Mouse (Mus musculus) liver, embryonic 11.5 days (tissue): ENCODE measurements around the gene Fgfrl1. TPM values are rescaled to one million over a fixed set of nuclear protein-coding genes. Genes with fewer than 3 reads are reported as not detected.

Experiments used
- ATAC-seq: fragments of 200-750 bp; cut with Nextera tagmentation; replicated peaks from 2 replicates; pipeline ENCODE4 v1.8.0; 2017; ENCODE audit warnings: moderate number of reproducible peaks, mild to moderate bottlenecking, moderate TSS enrichment, moderate library complexity; ENCODE audit not compliant: low FRiP score
- DNase-seq: peaks from one replicate; pipeline ENCODE4 v3.0.0-alpha.2; 2017; ENCODE audit warnings: low spot score
- H3K27ac ChIP-seq: fragments of 300-500 bp; sonication (generic); 2 replicates; pipeline ENCODE4 v1.5.1; 2014; ENCODE audit warnings: mild to moderate bottlenecking, low read depth, low read length, control low read depth
- H3K27me3 ChIP-seq: fragments of 300-500 bp; sonication (generic); replicated peaks from 2 replicates; pipeline ENCODE4 v1.6.1; 2014; ENCODE audit warnings: low read length, mixed read lengths; ENCODE audit not compliant: control insufficient read depth, insufficient read depth
- H3K36me3 ChIP-seq: fragments of 300-500 bp; sonication (generic); 2 replicates; pipeline ENCODE4 v1.6.1; 2014; ENCODE audit warnings: mild to moderate bottlenecking, low read length, moderate library complexity, mixed read lengths; ENCODE audit not compliant: control insufficient read depth, insufficient read depth
- H3K4me1 ChIP-seq: fragments of 300-500 bp; sonication (generic); replicated peaks from 2 replicates; pipeline ENCODE4 v1.6.1; 2014; ENCODE audit warnings: low read length, mixed read lengths; ENCODE audit not compliant: control insufficient read depth, insufficient read depth
- H3K4me2 ChIP-seq: fragments of 300-500 bp; sonication (generic); 2 replicates; pipeline ENCODE4 v1.6.1; 2014; ENCODE audit warnings: mild to moderate bottlenecking, control low read depth, moderate library complexity
- H3K4me3 ChIP-seq: fragments of 300-500 bp; sonication (generic); 2 replicates; pipeline ENCODE4 v1.5.1; 2014; ENCODE audit warnings: low read depth, low read length, control low read depth
- H3K9ac ChIP-seq: fragments of 300-500 bp; sonication (generic); 2 replicates; pipeline ENCODE4 v1.6.1; 2014; ENCODE audit warnings: low read depth, low read length, control low read depth
- H3K9me3 ChIP-seq: fragments of 300-500 bp; sonication (generic); 2 replicates; pipeline ENCODE4 v1.6.1; 2016; ENCODE audit warnings: low read length, inconsistent platforms, mixed read lengths; ENCODE audit not compliant: control insufficient read depth
- WGBS: fragments of 180-500 bp; shearing (Covaris S2); extraction: QIAGEN DNeasy Blood & Tissue Kit; methylation state at CpG from one replicate; pipeline ENCODE4 v1.1.7; 2014; 5-methylcytosine and 5-hydroxymethylcytosine counted together
- polyA plus RNA-seq: library from polyadenylated mRNA; unstranded; fragments of >200 nt; fragmentation: Nextera tagmentation; extraction: Ambion mirVana; gene quantifications from 2 replicates; pipeline ENCODE4 v1.2.1, GENCODE M21; 2014

Gene Fgfrl1
- polyA plus RNA-seq, 1 experiment from 2014 or later: 21.3 TPM

- Histone ChIP-seq H3K9ac (peak overlapping the region; percentile 74), H3K4me3 (peak overlapping the region; percentile 61), H3K27ac (peak overlapping the region; percentile 69; the same call in 1 of the 2 replicates), H3K27me3 (no peaks in the 10 kb centered on the region), H3K36me3 (peaks cover 16% of the 10 kb centered on the region), H3K9me3 (no peaks in the 10 kb centered on the region), H3K4me1 (peaks cover 13% of the 10 kb centered on the region), H3K4me2 (peak overlapping the region; percentile 86)
- DNase-seq (no peak), ATAC-seq (no peak)
- 74% methylated on average over 9 of the region's 9 CpGs for WGBS
Measured at GRCm38 (mm10) chr5:108669986-108670385, 22.2 kb upstream of the Fgfrl1 start.

DNA sequence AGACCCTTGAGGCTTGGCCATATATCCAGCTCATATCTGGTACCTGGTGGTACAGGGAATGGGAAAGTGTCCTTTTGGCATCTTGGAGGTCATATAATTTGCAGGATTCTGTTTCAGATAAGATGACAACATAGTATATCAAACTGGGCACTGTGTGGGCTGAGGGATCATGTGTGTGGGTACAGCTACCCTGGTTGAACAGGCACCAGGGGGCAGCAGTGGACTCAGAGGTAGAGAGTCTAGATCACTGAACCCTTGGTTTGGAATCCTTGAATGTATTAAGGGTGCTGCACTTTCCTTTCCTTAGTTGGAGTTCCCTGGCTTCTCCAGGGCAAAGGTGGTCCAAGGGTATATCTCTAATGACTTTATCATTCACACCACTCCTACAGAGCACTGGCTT lies 21.4 kb upstream of the Fgfrl1 start:
- H3K4me3 ChIP-seq: no peak overlapping the region
- no peak overlapping the region for H3K9ac ChIP-seq
- no peaks in the 10 kb centered on the region for H3K9me3 ChIP-seq
- 0 out of 2 replicates have a peak overlapping the region, but pooled peaks have one; percentile 16 for H3K27ac ChIP-seq
- peak overlapping the region; percentile 9; the same call in 1 of the 2 replicates for H3K4me2 ChIP-seq
- ATAC-seq: peak; percentile 40
- no peaks in the 10 kb centered on the region for H3K27me3 ChIP-seq
- DNase-seq: no peak
- H3K36me3 ChIP-seq: peaks cover 16% of the 10 kb centered on the region
- H3K4me1 ChIP-seq: peaks cover 20% of the 10 kb centered on the region

- Histone ChIP-seq H3K4me1 (peaks cover 28% of the 10 kb centered on the region), H3K4me2 (no peak overlapping the region), H3K36me3 (peaks cover 16% of the 10 kb centered on the region), H3K4me3 (no peak overlapping the region), H3K9me3 (no peaks in the 10 kb centered on the region), H3K27me3 (no peaks in the 10 kb centered on the region), H3K9ac (no peak overlapping the region), H3K27ac (no peak overlapping the region)
- WGBS: 94% methylated on average over 12 of the region's 12 CpGs
- ATAC-seq (no peak), DNase-seq (no peak)
Measured at GRCm38 (mm10) chr5:108671757-108672156, 20.4 kb upstream of the Fgfrl1 start.

DNA sequence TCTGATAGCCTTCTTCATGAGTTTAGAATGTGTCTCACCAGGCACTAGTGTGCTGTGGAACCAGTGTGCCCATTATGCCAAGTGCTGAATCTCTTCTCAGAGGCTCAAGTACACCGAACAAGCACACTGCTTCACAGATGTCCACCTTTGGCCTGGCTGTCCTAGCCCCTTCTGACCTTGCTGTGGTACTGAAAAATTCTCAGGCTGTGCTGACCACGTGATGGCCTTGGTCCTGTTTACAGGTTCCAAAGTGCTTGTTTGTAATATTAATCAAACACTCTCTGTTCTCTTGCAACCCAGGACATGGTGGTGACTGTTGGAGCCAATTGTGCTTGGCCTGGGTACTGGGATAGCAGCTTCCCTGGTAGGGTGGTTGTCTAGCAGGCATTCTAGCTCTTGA lies 17.6 kb upstream of the Fgfrl1 start:
- Histone ChIP-seq H3K27ac (peak overlapping the region; percentile 93), H3K9me3 (no peaks in the 10 kb centered on the region), H3K4me2 (peak overlapping the region; percentile 71), H3K27me3 (no peaks in the 10 kb centered on the region), H3K9ac (peak overlapping the region; percentile 74), H3K36me3 (peaks cover 16% of the 10 kb centered on the region), H3K4me3 (peak overlapping the region; percentile 50), H3K4me1 (peaks cover 39% of the 10 kb centered on the region)
- 70% methylated on average over 2 of the region's 2 CpGs for WGBS
- DNase-seq (no peak), ATAC-seq (no peak)

DNA sequence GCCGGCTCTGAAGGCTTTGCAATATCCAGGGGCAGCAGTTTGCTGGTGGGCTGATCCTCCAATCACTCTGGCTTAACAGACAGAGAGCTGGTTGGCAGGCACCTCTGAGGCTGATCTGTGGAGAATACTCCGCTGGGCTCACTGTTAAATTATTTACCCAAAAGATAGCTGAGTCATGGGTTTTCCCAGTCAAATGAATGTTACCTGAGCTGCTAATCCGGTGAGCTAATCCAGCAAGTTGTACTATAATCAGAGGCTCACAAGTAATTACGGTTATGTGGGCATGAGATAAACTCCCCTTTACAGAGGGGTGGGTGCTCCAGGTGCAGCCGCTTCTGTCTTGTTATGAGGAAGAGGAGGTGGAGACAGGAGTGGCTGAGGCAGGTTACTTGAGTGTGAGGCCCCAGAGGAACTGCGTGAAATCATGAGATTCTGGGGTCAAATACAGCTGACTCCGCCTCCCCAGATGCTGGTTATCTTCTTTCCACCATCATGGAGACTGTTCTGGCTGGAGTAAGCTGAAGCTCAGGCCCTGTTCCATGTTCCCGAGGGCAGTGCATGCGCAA lies 16.8 kb upstream of the Fgfrl1 start, which contains the start of gene Slc26a1:
Gene Slc26a1 (minus strand): TSS at position 319 of the 566 bp plus-strand sequence.
- Histone ChIP-seq H3K9me3 (no peaks in the 10 kb centered on the region), H3K36me3 (peaks cover 16% of the 10 kb centered on the region), H3K9ac (peak within 1 kb of the TSS; percentile 74), H3K4me3 (peak within 1 kb of the TSS; percentile 50), H3K27me3 (no peaks in the 10 kb centered on the region), H3K4me1 (peaks cover 32% of the 10 kb centered on the region), H3K27ac (peak within 1 kb of the TSS; percentile 93), H3K4me2 (peak within 1 kb of the TSS; percentile 71)
- peak; percentile 49 for ATAC-seq
- no peak for DNase-seq
- WGBS: 43% methylated on average over 9 of the region's 9 CpGs

GRCm38 (mm10) chr5:108676772-108677498 lies 15.2 kb upstream of the Fgfrl1 start:
- WGBS: 7% methylated on average over 5 of the region's 5 CpGs
- no peaks in the 10 kb centered on the region for H3K27me3 ChIP-seq
- H3K4me3 ChIP-seq: peak overlapping the region; percentile 34
- no peaks in the 10 kb centered on the region for H3K9me3 ChIP-seq
- peaks cover 12% of the 10 kb centered on the region for H3K36me3 ChIP-seq
- peak overlapping the region; percentile 93 for H3K27ac ChIP-seq
- ATAC-seq (peak; percentile 82), DNase-seq (peak; percentile 61)
- peaks cover 30% of the 10 kb centered on the region for H3K4me1 ChIP-seq
- H3K9ac ChIP-seq: peak overlapping the region; percentile 59
- H3K4me2 ChIP-seq: peak overlapping the region; percentile 71

- Histone ChIP-seq H3K9ac (peak overlapping the region; percentile 59), H3K4me1 (peaks cover 30% of the 10 kb centered on the region), H3K4me3 (peak overlapping the region; percentile 34), H3K27me3 (no peaks in the 10 kb centered on the region), H3K9me3 (no peaks in the 10 kb centered on the region), H3K36me3 (peaks cover 6% of the 10 kb centered on the region; the same call in 1 of the 2 replicates), H3K4me2 (peak overlapping the region; percentile 71), H3K27ac (peak overlapping the region; percentile 93)
- ATAC-seq: peak; percentile 63
- WGBS: 7% methylated on average over 25 of the region's 25 CpGs
- peak; percentile 75 for DNase-seq
Measured at GRCm38 (mm10) chr5:108677605-108678295, 14.4 kb upstream of the Fgfrl1 start.

GRCm38 (mm10) chr5:108678296-108678854 lies 13.8 kb upstream of the Fgfrl1 start:
- Histone ChIP-seq H3K4me2 (no peak overlapping the region), H3K9me3 (no peaks in the 10 kb centered on the region), H3K27ac (no peak overlapping the region), H3K27me3 (no peaks in the 10 kb centered on the region), H3K4me3 (no peak overlapping the region), H3K36me3 (no peaks in the 10 kb centered on the region), H3K9ac (no peak overlapping the region), H3K4me1 (peaks cover 30% of the 10 kb centered on the region)
- WGBS: 87% methylated on average over 6 of the region's 6 CpGs
- no peak for DNase-seq
- no peak for ATAC-seq
